Mouse (Mus musculus) limb, embryonic 11.5 days (tissue): ENCODE data around the gene B4galnt3. TPM values are rescaled to one million over a fixed set of nuclear protein-coding genes. Genes with fewer than 3 reads are reported as not detected.

Experiments used
- ATAC-seq: fragments of 200-750 bp; cut with Nextera tagmentation; 2 replicates; pipeline ENCODE4 v1.8.0; 2017; ENCODE audit warnings: low read depth; ENCODE audit not compliant: insufficient number of reproducible peaks, low FRiP score, low TSS enrichment
- DNase-seq: peaks from one replicate; pipeline ENCODE4 v3.0.0-alpha.2; 2015; ENCODE audit warnings: low spot score
- H3K27ac ChIP-seq: fragments of 300-500 bp; sonication (generic); replicated peaks from 2 replicates; pipeline ENCODE4 v1.5.1; 2014; ENCODE audit warnings: low read depth, mild to moderate bottlenecking, low read length
- H3K27me3 ChIP-seq: fragments of 300-500 bp; sonication (generic); 2 replicates; pipeline ENCODE4 v1.6.1; 2014; ENCODE audit warnings: mild to moderate bottlenecking, low read length, mixed read lengths; ENCODE audit not compliant: control insufficient read depth, insufficient read depth
- H3K36me3 ChIP-seq: fragments of 300-500 bp; sonication (generic); 2 replicates; pipeline ENCODE4 v1.6.1; 2014; ENCODE audit warnings: mild to moderate bottlenecking, low read length, moderate library complexity, mixed read lengths; ENCODE audit not compliant: control insufficient read depth, insufficient read depth
- H3K4me1 ChIP-seq: fragments of 300-500 bp; sonication (generic); 2 replicates; pipeline ENCODE4 v1.6.1; 2014; ENCODE audit warnings: low read length, mixed read lengths; ENCODE audit not compliant: control insufficient read depth, insufficient read depth
- H3K4me2 ChIP-seq: fragments of 300-500 bp; sonication (generic); 2 replicates; pipeline ENCODE4 v1.6.1; 2014; ENCODE audit warnings: low read depth, mild to moderate bottlenecking, moderate library complexity; ENCODE audit not compliant: severe bottlenecking
- H3K4me3 ChIP-seq: fragments of 300-500 bp; sonication (generic); 2 replicates; pipeline ENCODE4 v1.5.1; 2014; ENCODE audit warnings: low read depth, low read length
- H3K9ac ChIP-seq: fragments of 300-500 bp; sonication (generic); 2 replicates; pipeline ENCODE4 v1.6.1; 2014; ENCODE audit warnings: mild to moderate bottlenecking, low read length
- H3K9me3 ChIP-seq: fragments of 300-500 bp; sonication (generic); 2 replicates; pipeline ENCODE4 v1.6.1; 2016; ENCODE audit warnings: low read length; ENCODE audit not compliant: control insufficient read depth
- WGBS: fragments of 180-500 bp; shearing (Covaris S2); extraction: QIAGEN DNeasy Blood & Tissue Kit; methylation state at CpG from one replicate; pipeline ENCODE4 v1.1.7; 2014; 5-methylcytosine and 5-hydroxymethylcytosine counted together
- polyA plus RNA-seq: library from polyadenylated mRNA; unstranded; fragments of >200 nt; fragmentation: Nextera tagmentation; extraction: Ambion mirVana; gene quantifications from 2 replicates; pipeline ENCODE4 v1.2.1, GENCODE M21; 2014

The B4galnt3 gene
- 0.13 and 0.19 TPM in 2 replicates for polyA plus RNA-seq

DNA sequence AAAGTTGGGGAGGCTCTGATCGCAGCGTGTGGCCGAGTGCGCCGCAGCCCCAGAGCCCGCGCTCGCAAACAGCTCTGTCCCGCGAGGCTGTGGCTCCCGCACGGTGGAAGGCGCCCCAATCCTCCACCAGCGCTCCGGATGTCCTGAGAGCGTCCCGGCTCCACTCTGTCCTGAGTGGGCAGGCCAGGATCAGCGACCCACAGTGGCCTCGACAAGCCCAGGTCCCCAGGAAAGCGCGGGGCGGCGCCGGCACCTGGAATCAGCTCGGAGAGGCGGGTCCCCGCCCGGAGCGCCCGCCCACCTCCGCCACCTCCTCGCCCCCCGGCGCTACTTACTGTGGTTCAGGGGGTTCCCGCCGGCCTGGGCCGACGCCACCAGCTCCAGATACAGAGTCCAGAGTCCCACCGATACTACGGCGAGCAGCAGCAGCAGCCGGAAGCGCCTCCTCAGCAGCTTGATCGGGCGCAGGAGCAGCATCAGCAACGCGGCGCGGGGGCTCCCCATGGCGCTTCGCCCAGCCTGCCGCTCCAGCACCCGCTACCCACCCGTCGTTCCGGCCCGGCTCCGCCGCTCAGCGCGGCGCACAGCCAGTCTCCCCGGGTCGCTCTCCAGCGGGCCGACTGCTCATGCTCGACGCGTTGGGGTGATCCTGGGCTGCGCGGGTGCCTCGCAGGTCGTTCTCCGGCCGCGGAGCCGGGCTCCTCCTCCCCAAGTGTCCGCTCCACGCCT lies at the start of gene B4galnt3, which contains the start of gene D330020A13Rik:
Gene B4galnt3, minus strand, starts transcription at position 504 of the 729 bp plus-strand sequence.
Gene D330020A13Rik, plus strand, starts transcription at position 309 of the 729 bp plus-strand sequence.
- H3K9ac ChIP-seq = peak within 1 kb of the TSS; percentile 60
- peaks cover 22% of the 10 kb centered on the region for H3K27me3 ChIP-seq
- H3K4me2 ChIP-seq = peak within 1 kb of the TSS; percentile 98
- H3K4me3 ChIP-seq = peak within 1 kb of the TSS; percentile 67
- 0 out of 2 replicates have a peak, but pooled peaks cover 4% of the 10 kb centered on the region for H3K4me1 ChIP-seq
- no peaks in the 10 kb centered on the region for H3K9me3 ChIP-seq
- ATAC-seq = peak; percentile 65
- DNase-seq = peak; percentile 73
- WGBS = under 1% methylated on average over 73 of the region's 79 CpGs
- no peaks in the 10 kb centered on the region for H3K36me3 ChIP-seq
- H3K27ac ChIP-seq = no peak within 1 kb of the TSS

DNA sequence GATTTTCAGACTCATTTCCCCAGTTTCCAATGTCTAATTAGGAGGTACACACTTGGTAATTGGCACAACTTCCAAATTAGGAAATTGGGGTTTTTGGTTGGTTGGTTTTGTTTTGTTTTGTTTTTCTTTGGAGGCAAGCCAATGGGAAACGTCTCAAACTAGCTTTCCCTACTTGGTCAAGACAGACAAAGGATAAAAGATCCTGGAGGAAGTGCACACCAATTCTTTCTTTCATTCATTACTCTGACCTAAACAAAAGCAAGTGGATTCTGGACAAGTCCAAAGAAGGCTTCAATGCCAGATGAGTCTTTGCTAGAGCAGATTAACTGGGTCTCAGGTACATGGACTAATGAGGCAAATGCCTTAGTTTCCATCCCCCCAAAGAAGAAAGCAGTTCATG lies 49.6 kb upstream of the B4galnt3 start:
- 79% methylated on average over 1 of the region's 1 CpGs for WGBS
- H3K9me3 ChIP-seq = no peaks in the 10 kb centered on the region
- peaks cover 8% of the 10 kb centered on the region; the same call in 1 of the 2 replicates for H3K36me3 ChIP-seq
- H3K4me3 ChIP-seq = no peak overlapping the region
- no peak overlapping the region for H3K9ac ChIP-seq
- no peak overlapping the region for H3K4me2 ChIP-seq
- no peaks in the 10 kb centered on the region for H3K27me3 ChIP-seq
- H3K27ac ChIP-seq = no peak overlapping the region
- DNase-seq = no peak
- no peaks in the 10 kb centered on the region for H3K4me1 ChIP-seq
- ATAC-seq = no peak

DNA sequence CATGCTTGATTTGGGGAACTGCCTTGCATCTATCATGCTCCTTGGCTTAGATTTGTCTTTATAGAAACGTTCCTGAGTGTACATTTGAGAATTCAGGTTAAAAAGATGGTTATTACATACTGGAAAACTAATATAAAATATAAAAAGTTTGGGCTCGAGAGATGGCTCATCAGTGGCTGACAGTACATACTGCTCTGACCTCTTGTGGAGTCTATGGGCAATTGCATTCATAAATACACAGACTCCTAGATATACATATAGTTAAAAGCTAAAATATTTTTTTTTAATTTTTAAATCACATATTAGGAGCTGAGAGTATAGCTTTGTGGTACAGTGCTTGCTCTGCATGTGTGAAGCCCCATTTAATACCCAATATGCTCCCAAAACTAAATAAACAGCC lies 38.0 kb upstream of the B4galnt3 start:
- WGBS = 80% methylated on average over 2 of the region's 2 CpGs
- ATAC-seq (no peak), DNase-seq (no peak)
- Histone ChIP-seq H3K4me2 (no peak overlapping the region), H3K4me1 (no peaks in the 10 kb centered on the region), H3K36me3 (peaks cover 15% of the 10 kb centered on the region), H3K27me3 (no peaks in the 10 kb centered on the region), H3K27ac (no peak overlapping the region), H3K9ac (no peak overlapping the region), H3K4me3 (no peak overlapping the region), H3K9me3 (no peaks in the 10 kb centered on the region)

GRCm38 (mm10) chr6:120324295-120324927 lies 30.1 kb upstream of the B4galnt3 start:
- H3K4me1 ChIP-seq = no peaks in the 10 kb centered on the region
- DNase-seq = peak; percentile 64
- WGBS = 29% methylated on average over 6 of the region's 6 CpGs
- H3K9me3 ChIP-seq = no peaks in the 10 kb centered on the region
- H3K27ac ChIP-seq = no peak overlapping the region
- no peak overlapping the region for H3K4me3 ChIP-seq
- no peak for ATAC-seq
- no peaks in the 10 kb centered on the region for H3K27me3 ChIP-seq
- no peak overlapping the region for H3K4me2 ChIP-seq
- H3K36me3 ChIP-seq = peaks cover 8% of the 10 kb centered on the region; the same call in 1 of the 2 replicates
- H3K9ac ChIP-seq = no peak overlapping the region

DNA sequence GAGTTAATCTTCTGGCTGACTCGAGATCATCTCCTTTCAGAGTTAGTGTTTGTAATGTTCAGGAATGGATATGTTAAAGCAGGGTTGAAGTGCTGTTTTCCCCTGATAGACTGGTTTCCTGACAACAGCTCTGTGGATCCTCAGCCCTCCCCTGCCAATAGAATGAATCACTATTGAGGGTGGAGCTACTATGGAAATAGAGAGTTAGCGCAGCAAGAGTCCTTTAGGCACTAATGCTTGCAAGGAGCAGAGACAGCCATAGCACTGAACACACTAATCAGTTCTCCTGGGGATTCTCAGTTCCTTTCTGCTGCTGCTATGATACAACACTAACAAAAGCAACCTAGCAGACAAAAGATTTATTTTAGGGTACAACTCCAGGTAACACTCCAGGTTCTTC lies 26.0 kb upstream of the B4galnt3 start:
- Histone ChIP-seq H3K4me3 (no peak overlapping the region), H3K36me3 (peaks cover 4% of the 10 kb centered on the region; the same call in 1 of the 2 replicates), H3K4me1 (no peaks in the 10 kb centered on the region), H3K9me3 (no peaks in the 10 kb centered on the region), H3K4me2 (no peak overlapping the region), H3K27me3 (no peaks in the 10 kb centered on the region), H3K9ac (no peak overlapping the region), H3K27ac (no peak overlapping the region)
- WGBS = 71% methylated on average over 2 of the region's 2 CpGs
- DNase-seq (no peak), ATAC-seq (no peak)

DNA sequence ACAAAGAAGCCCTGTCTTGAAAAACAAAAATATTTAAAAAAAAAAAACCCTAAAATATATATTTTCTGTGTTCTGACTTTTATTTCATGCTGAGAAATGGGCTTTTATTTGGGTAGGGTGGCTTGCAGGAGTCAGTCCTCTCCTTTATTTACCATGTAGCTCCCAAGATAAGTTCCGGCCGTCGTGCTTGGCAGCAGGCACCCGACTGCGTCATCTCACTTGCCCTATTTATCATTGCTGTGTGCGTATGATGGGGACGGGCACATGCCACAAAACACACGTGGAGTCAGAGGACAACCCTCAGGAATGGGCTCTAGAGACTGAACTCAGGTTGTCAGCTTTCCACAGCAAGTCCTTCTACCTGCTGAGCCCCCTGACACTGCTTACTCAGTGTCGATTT lies 24.8 kb upstream of the B4galnt3 start:
- no peaks in the 10 kb centered on the region for H3K4me1 ChIP-seq
- no peaks in the 10 kb centered on the region for H3K9me3 ChIP-seq
- no peak overlapping the region for H3K4me3 ChIP-seq
- DNase-seq = no peak
- 89% methylated on average over 9 of the region's 9 CpGs for WGBS
- H3K27me3 ChIP-seq = no peaks in the 10 kb centered on the region
- no peak for ATAC-seq
- H3K4me2 ChIP-seq = no peak overlapping the region
- no peak overlapping the region for H3K9ac ChIP-seq
- no peak overlapping the region for H3K27ac ChIP-seq
- no peaks in the 10 kb centered on the region; the same call in 1 of the 2 replicates for H3K36me3 ChIP-seq

- Histone ChIP-seq H3K4me2 (no peak overlapping the region), H3K27me3 (no peaks in the 10 kb centered on the region), H3K36me3 (no peaks in the 10 kb centered on the region), H3K27ac (no peak overlapping the region), H3K4me3 (no peak overlapping the region), H3K9me3 (no peaks in the 10 kb centered on the region), H3K4me1 (no peaks in the 10 kb centered on the region), H3K9ac (no peak overlapping the region)
- DNase-seq (no peak), ATAC-seq (no peak)
- WGBS = 77% methylated on average over 11 of the region's 11 CpGs
Observed at GRCm38 (mm10) chr6:120318303-120318940, 24.1 kb upstream of the B4galnt3 start.

DNA sequence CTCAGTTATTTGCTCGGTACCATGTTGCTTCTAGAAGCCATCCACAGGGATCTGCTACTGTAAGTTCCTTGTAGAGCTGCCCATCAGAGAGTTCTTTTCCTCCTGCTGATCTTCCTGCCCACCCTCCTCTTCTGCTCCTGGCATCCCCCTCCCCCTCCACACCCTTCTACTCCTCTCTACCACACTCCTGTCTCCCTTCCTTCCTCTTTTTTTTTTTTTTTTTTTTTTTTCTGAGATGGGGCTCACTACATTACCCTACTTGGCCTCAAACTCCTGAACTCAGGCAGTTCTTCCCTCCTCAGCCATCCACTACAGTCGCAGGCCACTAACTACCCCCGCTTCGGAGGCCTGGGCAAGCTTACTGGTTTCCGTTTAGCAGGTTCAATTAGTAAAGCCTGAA lies 18.1 kb upstream of the B4galnt3 start:
- no peak overlapping the region for H3K9ac ChIP-seq
- H3K4me3 ChIP-seq = no peak overlapping the region
- H3K36me3 ChIP-seq = no peaks in the 10 kb centered on the region
- H3K9me3 ChIP-seq = no peaks in the 10 kb centered on the region
- no peaks in the 10 kb centered on the region for H3K4me1 ChIP-seq
- ATAC-seq (no peak), DNase-seq (no peak)
- 61% methylated on average over 5 of the region's 5 CpGs for WGBS
- H3K27ac ChIP-seq = no peak overlapping the region
- H3K4me2 ChIP-seq = no peak overlapping the region
- H3K27me3 ChIP-seq = no peaks in the 10 kb centered on the region
